ENCODE assay signal across 8 mouse cellular contexts in genomic region chr10:117224102-117224990, GRCm38 (mm10). TPM values are rescaled to one million over a fixed set of nuclear protein-coding genes. Genes with fewer than 3 reads are reported as not detected.
A peak's percentile ranks its signal among the peaks of the same experiment; 100 is the strongest.
DNase-seq lines count a peak whose midpoint lies in the region; ATAC-seq and TF ChIP-seq lines count a peak whose summit lies in the region.

Gene Yeats4, minus strand, starts transcription at chr10:117224507.

- H3K27me3 ChIP-seq in embryonic facial prominence, embryonic 13.5 days, result no peaks in the 10 kb centered on the region
- no peaks in the 10 kb centered on the region for H3K27me3 ChIP-seq in heart, adult 2 months (ENCODE audit: control insufficient read depth, insufficient read depth, low read length)
- H3K27me3 ChIP-seq in limb, embryonic 13.5 days, result no peaks in the 10 kb centered on the region
- H3K27me3 ChIP-seq in midbrain, embryonic 16.5 days (ENCODE audit: control insufficient read depth, insufficient read depth, low read depth, low read length), result no peaks in the 10 kb centered on the region

- peak within 1 kb of the TSS; percentile 96 for H3K9ac ChIP-seq in embryonic facial prominence, embryonic 13.5 days
- peak within 1 kb of the TSS; percentile 76 for H3K9ac ChIP-seq in heart, adult 2 months (ENCODE audit: low read depth, low read length)
- H3K9ac ChIP-seq in limb, embryonic 13.5 days, result peak within 1 kb of the TSS; percentile 90
- H3K9ac ChIP-seq in midbrain, embryonic 16.5 days (ENCODE audit: low read depth, low read length), result peak within 1 kb of the TSS; percentile 93

- peak within 1 kb of the TSS; percentile 80 for H3K4me3 ChIP-seq in embryonic facial prominence, embryonic 13.5 days
- peak within 1 kb of the TSS; percentile 85 for H3K4me3 ChIP-seq in heart, adult 2 months
- H3K4me3 ChIP-seq in limb, embryonic 13.5 days, result peak within 1 kb of the TSS; percentile 78
- peak within 1 kb of the TSS; percentile 66 for H3K4me3 ChIP-seq in midbrain, embryonic 16.5 days (ENCODE audit: low read depth, low read length)

- 0 out of 2 replicates have a peak, but pooled peaks cover 1% of the 10 kb centered on the region for H3K79me2 ChIP-seq in heart, adult 2 months (replicated peaks; ENCODE audit: control insufficient read depth, insufficient read depth, low read length)

- TF ChIP-seq POLR2A in heart, adult 2 months (IDR thresholded peaks at IDR 0.05; ENCODE audit: insufficient read depth, low read depth, low read length), result peak; percentile 88

- H3K27ac ChIP-seq in embryonic facial prominence, embryonic 13.5 days, result peak within 1 kb of the TSS; percentile 98
- peak within 1 kb of the TSS; percentile 98 for H3K27ac ChIP-seq in heart, adult 2 months
- H3K27ac ChIP-seq in limb, embryonic 13.5 days, result peak within 1 kb of the TSS; percentile 96
- peak within 1 kb of the TSS; percentile 99 for H3K27ac ChIP-seq in midbrain, embryonic 16.5 days (ENCODE audit: low read length)

- intact Hi-C loops in heart, adult 2 months (cut with DNase I), result loop anchor here (5.0 kb wide), 3 partner anchors 77 to 162 kb away; partner anchors contain the start of genes Cct2 and Frs2

- 1% methylated on average over 63 of the region's 63 CpGs for WGBS in embryonic facial prominence, embryonic 13.5 days
- under 1% methylated on average over 63 of the region's 63 CpGs for WGBS in heart, adult 2 months
- WGBS in limb, embryonic 13.5 days, result under 1% methylated on average over 63 of the region's 63 CpGs
- 2% methylated on average over 59 of the region's 63 CpGs for WGBS in midbrain, embryonic 16.5 days

- no peaks in the 10 kb centered on the region for H3K9me3 ChIP-seq in embryonic facial prominence, embryonic 13.5 days
- H3K9me3 ChIP-seq in limb, embryonic 13.5 days, result no peaks in the 10 kb centered on the region
- no peaks in the 10 kb centered on the region for H3K9me3 ChIP-seq in midbrain, embryonic 16.5 days (replicated peaks; ENCODE audit: control insufficient read depth, low read length, poor library complexity, severe bottlenecking)

- TF ChIP-seq CTCF in heart, adult 2 months (IDR thresholded peaks at IDR 0.05), result no peak

- DNase-seq in 3134 (ENCODE audit: extremely low read depth, insufficient read length, low spot score), result peak; percentile 97
- peak; percentile 94 to 96 for DNase-seq in adrenal gland, postnatal 36 days
- DNase-seq in heart, adult 2 months, result peak; percentile 98
- DNase-seq in kidney, adult 8-10 months, result peak; percentile 94
- DNase-seq in spleen, postnatal 10 days (ENCODE audit: low spot score in 2 of 2), result peak; percentile 97 to 98

- H3K36me3 ChIP-seq in embryonic facial prominence, embryonic 13.5 days, result peaks cover 34% of the 10 kb centered on the region
- no peaks in the 10 kb centered on the region for H3K36me3 ChIP-seq in heart, adult 2 months (ENCODE audit: control insufficient read depth, insufficient read depth, low read length)
- peaks cover 36% of the 10 kb centered on the region for H3K36me3 ChIP-seq in limb, embryonic 13.5 days
- peaks cover 7% of the 10 kb centered on the region; the same call in 1 of the 2 replicates for H3K36me3 ChIP-seq in midbrain, embryonic 16.5 days (ENCODE audit: control insufficient read depth, insufficient read depth, low read length)

- ATAC-seq in embryonic facial prominence, embryonic 13.5 days (ENCODE audit: insufficient number of reproducible peaks, insufficient read depth, low FRiP score, low TSS enrichment, low read depth), result peak; percentile 93
- ATAC-seq in limb, embryonic 13.5 days (ENCODE audit: low FRiP score, low read depth), result peak; percentile 95
- peak; percentile 96 for ATAC-seq in midbrain, embryonic 16.5 days

- H3K4me1 ChIP-seq in embryonic facial prominence, embryonic 13.5 days, result peaks cover 16% of the 10 kb centered on the region
- H3K4me1 ChIP-seq in heart, adult 2 months (ENCODE audit: control insufficient read depth, insufficient read depth, low read length), result peaks cover 1% of the 10 kb centered on the region; the same call in 1 of the 2 replicates
- peaks cover 21% of the 10 kb centered on the region for H3K4me1 ChIP-seq in limb, embryonic 13.5 days
- H3K4me1 ChIP-seq in midbrain, embryonic 16.5 days (ENCODE audit: control insufficient read depth, insufficient read depth, low read length), result peaks cover 18% of the 10 kb centered on the region

- 0 out of 2 replicates have a peak, but pooled peaks have one; percentile 15 for TF ChIP-seq EP300 in heart, adult 2 months (IDR thresholded peaks at IDR 0.05; ENCODE audit: insufficient read depth, low read depth, low read length)

- peak within 1 kb of the TSS; percentile 91 for H3K4me2 ChIP-seq in embryonic facial prominence, embryonic 13.5 days
- H3K4me2 ChIP-seq in limb, embryonic 13.5 days (replicated peaks), result peak within 1 kb of the TSS; percentile 94
- peak within 1 kb of the TSS; percentile 86 for H3K4me2 ChIP-seq in midbrain, embryonic 16.5 days (ENCODE audit: low read length)

RNA-seq across cellular contexts. Expression of gene Yeats4, which starts in this region (rescaled TPM):
- total RNA-seq in adrenal gland, postnatal 36 days (2021), result 10 to 100 TPM; 38.9 to 42.3 TPM
- 80.0 and 87.4 TPM in 2 replicates for polyA plus RNA-seq in embryonic facial prominence, embryonic 13.5 days (2015; fragmentation: Nextera tagmentation; extraction: Ambion mirVana)
- total RNA-seq in heart, adult 2 months (2021), result 10 to 100 TPM; 26.9 to 27.9 TPM
- 13.7 and 20.8 TPM in 2 replicates for polyA plus RNA-seq in heart, adult 2 months (2012; rRNA removed)
- polyA plus RNA-seq in limb, embryonic 13.5 days (2015; fragmentation: Nextera tagmentation; extraction: Ambion mirVana), result 72.5 and 89.3 TPM in 2 replicates
- polyA plus RNA-seq in midbrain, embryonic 16.5 days (2015; fragmentation: Nextera tagmentation; extraction: Ambion mirVana), result 104 and 113 TPM in 2 replicates

Comparison
In these comparisons a context has a peak if more than half of its experiments do, and no peak if none do; other contexts are left out.
1. Peak in every context shown above with its lines: DNase-seq, ATAC-seq, H3K4me3 ChIP-seq and H3K27ac ChIP-seq.